Mouse (Mus musculus) lung, postnatal 0 days (tissue): Measurements from ENCODE around the gene Prpf40a. TPM values are rescaled to one million over a fixed set of nuclear protein-coding genes. Genes with fewer than 3 reads are reported as not detected.

Experiments used
- ATAC-seq: fragments of 200-750 bp; cut with Nextera tagmentation; 2 replicates; pipeline ENCODE4 v1.8.0; 2017; ENCODE audit warnings: moderate library complexity
- DNase-seq: peaks from one replicate; pipeline ENCODE4 v3.0.0-alpha.2; 2016; ENCODE audit warnings: low spot score
- H3K27ac ChIP-seq: fragments of 300-500 bp; sonication (generic); 2 replicates; pipeline ENCODE4 v1.5.1; 2014; ENCODE audit warnings: antibody characterized with exemption, mild to moderate bottlenecking, low read length, mixed read lengths
- H3K27me3 ChIP-seq: fragments of 300-500 bp; sonication (generic); replicated peaks from 2 replicates; pipeline ENCODE4 v1.6.1; 2014; ENCODE audit warnings: low read length, mixed read lengths; ENCODE audit not compliant: insufficient read depth
- H3K36me3 ChIP-seq: fragments of 300-500 bp; sonication (generic); 2 replicates; pipeline ENCODE4 v1.6.1; 2014; ENCODE audit warnings: low read length, mixed read lengths; ENCODE audit not compliant: insufficient read depth
- H3K4me1 ChIP-seq: fragments of 300-500 bp; sonication (generic); 2 replicates; pipeline ENCODE4 v1.6.1; 2014; ENCODE audit warnings: antibody characterized with exemption, low read depth, low read length, mixed read lengths; ENCODE audit not compliant: insufficient read depth
- H3K4me2 ChIP-seq: fragments of 300-500 bp; sonication (generic); replicated peaks from 2 replicates; pipeline ENCODE4 v1.6.1; 2014; ENCODE audit warnings: low read depth, mild to moderate bottlenecking, low read length, moderate library complexity, mixed read lengths
- H3K4me3 ChIP-seq: fragments of 300-500 bp; sonication (generic); 2 replicates; pipeline ENCODE4 v1.5.1; 2014; ENCODE audit warnings: low read depth, low read length
- H3K9ac ChIP-seq: fragments of 300-500 bp; sonication (generic); replicated peaks from 2 replicates; pipeline ENCODE4 v1.6.1; 2014; ENCODE audit warnings: low read depth, mild to moderate bottlenecking
- H3K9me3 ChIP-seq: fragments of 300-500 bp; sonication (generic); 2 replicates; pipeline ENCODE4 v1.6.1; 2016; ENCODE audit warnings: low read length, mixed read lengths
- CTCF ChIP-seq: IDR thresholded peaks from 2 replicates; pipeline ENCODE4 v1.5.1; 2016; ENCODE audit warnings: antibody characterized with exemption, mild to moderate bottlenecking
- EP300 ChIP-seq: IDR thresholded peaks from 2 replicates; pipeline ENCODE4 v1.6.1; 2016; ENCODE audit warnings: antibody characterized with exemption, mild to moderate bottlenecking, control low read depth
- WGBS: fragments of 180-500 bp; shearing (Covaris S2); extraction: QIAGEN DNeasy Blood & Tissue Kit; methylation state at CpG from one replicate; pipeline ENCODE4 v1.1.7; 2014; 5-methylcytosine and 5-hydroxymethylcytosine counted together
- polyA plus RNA-seq: library from polyadenylated mRNA; unstranded; fragments of >200 nt; fragmentation: Nextera tagmentation; extraction: Ambion mirVana; gene quantifications from 2 replicates; pipeline ENCODE4 v1.2.1, GENCODE M21; 2015

Gene Prpf40a
- 90.7 and 95.2 TPM in 2 replicates for polyA plus RNA-seq

DNA sequence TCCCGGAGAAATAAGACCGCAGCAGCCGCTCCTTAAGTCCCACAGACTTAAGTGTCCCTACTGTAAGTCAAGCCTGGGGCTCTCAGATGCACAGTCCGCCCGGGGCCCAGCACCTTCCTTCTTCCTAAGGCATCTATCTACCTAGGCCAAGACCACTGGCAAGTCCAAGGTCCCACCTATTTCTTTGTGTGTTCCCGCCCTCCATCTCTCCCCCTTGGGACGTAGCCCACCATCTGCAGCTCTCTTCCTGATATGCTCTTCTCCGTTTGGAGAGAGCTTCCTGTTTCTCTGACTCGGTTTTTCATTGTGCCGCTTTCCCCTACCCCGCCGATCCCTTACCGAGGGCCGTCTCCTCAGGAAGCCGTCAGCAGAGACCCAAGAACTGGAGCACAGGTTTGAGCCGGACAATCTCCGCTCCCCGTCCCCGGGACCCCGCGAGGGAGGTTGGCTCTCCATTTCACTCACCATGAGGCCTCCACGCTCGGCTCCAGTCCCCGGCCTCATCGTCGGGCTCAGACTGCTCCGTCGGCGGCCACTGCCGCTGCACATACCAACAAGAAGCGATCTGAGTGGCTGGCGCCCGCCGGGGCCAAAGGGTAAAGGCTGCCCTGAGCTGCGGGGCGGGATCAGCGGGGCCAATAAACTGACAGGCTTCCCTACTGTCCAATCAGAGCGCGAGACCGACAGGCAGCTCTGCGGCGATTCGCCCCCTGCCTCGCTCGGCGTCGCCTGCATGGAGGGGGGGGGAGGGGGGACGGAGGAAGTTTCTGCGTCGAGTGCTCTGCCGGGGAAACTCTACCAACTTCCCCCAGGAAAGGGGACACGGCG lies at the start of gene Prpf40a:
Gene Prpf40a, minus strand, starts transcription at position 601 of the 828 bp plus-strand sequence.
- Histone ChIP-seq H3K4me1 (no peaks in the 10 kb centered on the region; the same call in 1 of the 2 replicates), H3K9ac (peak within 1 kb of the TSS; percentile 88), H3K9me3 (no peaks in the 10 kb centered on the region), H3K27me3 (no peaks in the 10 kb centered on the region), H3K4me2 (peak within 1 kb of the TSS; percentile 80), H3K36me3 (no peaks in the 10 kb centered on the region), H3K4me3 (peak within 1 kb of the TSS; percentile 84), H3K27ac (peak within 1 kb of the TSS; percentile 98)
- ATAC-seq (peak; percentile 96), DNase-seq (peak; percentile 99)
- under 1% methylated on average over 40 of the region's 53 CpGs for WGBS
- TF ChIP-seq CTCF = no peak
- peak; percentile 58; the same call in 1 of the 2 replicates for TF ChIP-seq EP300

DNA sequence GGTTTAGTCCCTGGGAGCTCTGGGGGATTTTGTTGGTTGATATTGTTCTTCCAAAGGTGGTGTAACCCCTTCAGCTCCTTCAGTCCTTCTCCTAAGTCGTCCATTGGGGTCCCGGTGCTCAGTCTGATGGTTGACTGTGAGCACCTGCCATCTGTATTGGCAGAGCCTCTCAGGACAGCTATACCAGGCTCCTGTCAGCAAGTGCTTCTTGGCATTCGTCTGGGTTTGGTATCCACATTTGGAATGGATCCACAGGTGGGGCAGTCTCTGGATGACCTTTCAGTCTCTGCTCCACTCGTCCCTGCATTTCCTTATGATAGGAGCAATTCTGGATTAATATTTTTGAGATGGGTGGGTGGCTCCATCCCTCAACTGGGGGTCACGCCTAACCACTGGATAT lies 31.2 kb upstream of the Prpf40a start:
- 89% methylated on average over 5 of the region's 5 CpGs for WGBS

DNA sequence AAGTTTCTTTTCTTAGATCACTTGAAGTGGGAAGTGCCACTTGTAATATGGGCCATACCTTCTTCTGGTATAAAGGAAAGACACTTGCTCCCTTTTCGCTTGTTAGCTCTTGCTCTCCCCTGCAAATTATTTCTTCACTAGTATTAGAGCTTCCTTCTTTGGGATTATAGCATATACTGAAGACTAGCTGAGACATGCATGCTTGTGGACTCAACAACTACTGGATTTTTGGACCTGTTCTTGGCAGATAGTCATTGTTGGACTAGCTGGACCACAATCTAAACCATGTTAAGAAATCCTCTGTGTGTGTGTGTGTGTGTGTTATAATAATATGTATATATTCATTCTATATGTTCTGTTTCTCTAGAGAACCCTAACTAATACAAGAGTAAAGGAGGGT lies 22.4 kb upstream of the Prpf40a start:
- H3K4me2 ChIP-seq = no peak overlapping the region
- TF ChIP-seq CTCF = no peak
- no peak for TF ChIP-seq EP300
- no peaks in the 10 kb centered on the region for H3K27me3 ChIP-seq
- no peak overlapping the region for H3K27ac ChIP-seq
- no peaks in the 10 kb centered on the region for H3K9me3 ChIP-seq
- DNase-seq (no peak), ATAC-seq (no peak)
- no peak overlapping the region for H3K4me3 ChIP-seq
- no peak overlapping the region for H3K9ac ChIP-seq
- H3K36me3 ChIP-seq = peaks cover 7% of the 10 kb centered on the region; the same call in 1 of the 2 replicates
- WGBS = 94% methylated on average over 1 of the region's 1 CpGs
- H3K4me1 ChIP-seq = no peaks in the 10 kb centered on the region

More for the DNA sequence above, 31.2 kb upstream of the Prpf40a start:
- DNase-seq (no peak), ATAC-seq (no peak)
- Histone ChIP-seq H3K4me1 (no peaks in the 10 kb centered on the region), H3K36me3 (0 out of 2 replicates have a peak, but pooled peaks cover 4% of the 10 kb centered on the region), H3K9ac (no peak overlapping the region), H3K4me3 (no peak overlapping the region), H3K9me3 (no peaks in the 10 kb centered on the region), H3K27me3 (no peaks in the 10 kb centered on the region), H3K27ac (no peak overlapping the region), H3K4me2 (no peak overlapping the region)
- TF ChIP-seq EP300 = no peak
- TF ChIP-seq CTCF = no peak

DNA sequence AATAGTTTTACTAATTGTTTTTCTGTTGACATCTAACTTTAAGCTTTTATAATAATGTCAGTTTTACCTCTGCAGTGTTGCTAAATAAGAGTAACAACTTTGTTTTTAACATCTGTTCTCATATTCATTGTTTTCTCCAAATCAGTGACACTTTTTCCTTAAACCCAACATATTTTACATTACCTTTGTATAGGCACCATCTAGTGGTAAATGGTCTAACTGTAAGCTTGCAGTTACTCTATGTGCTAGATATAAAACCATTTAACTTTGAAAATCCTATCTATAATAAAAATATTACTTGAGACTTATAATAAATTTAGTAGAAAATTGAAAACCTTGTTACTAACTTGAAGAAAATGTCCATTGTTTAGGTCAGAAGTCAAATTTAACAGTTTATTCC lies 15.7 kb upstream of the Prpf40a start:
- Histone ChIP-seq H3K27ac (no peak overlapping the region), H3K4me3 (no peak overlapping the region), H3K27me3 (no peaks in the 10 kb centered on the region), H3K9me3 (no peaks in the 10 kb centered on the region), H3K36me3 (peaks cover 7% of the 10 kb centered on the region; the same call in 1 of the 2 replicates), H3K9ac (no peak overlapping the region), H3K4me2 (no peak overlapping the region), H3K4me1 (no peaks in the 10 kb centered on the region)
- no peak for ATAC-seq
- no peak for DNase-seq
- TF ChIP-seq EP300 (no peak), CTCF (peak; percentile 23; the same call in 1 of the 2 replicates)

DNA sequence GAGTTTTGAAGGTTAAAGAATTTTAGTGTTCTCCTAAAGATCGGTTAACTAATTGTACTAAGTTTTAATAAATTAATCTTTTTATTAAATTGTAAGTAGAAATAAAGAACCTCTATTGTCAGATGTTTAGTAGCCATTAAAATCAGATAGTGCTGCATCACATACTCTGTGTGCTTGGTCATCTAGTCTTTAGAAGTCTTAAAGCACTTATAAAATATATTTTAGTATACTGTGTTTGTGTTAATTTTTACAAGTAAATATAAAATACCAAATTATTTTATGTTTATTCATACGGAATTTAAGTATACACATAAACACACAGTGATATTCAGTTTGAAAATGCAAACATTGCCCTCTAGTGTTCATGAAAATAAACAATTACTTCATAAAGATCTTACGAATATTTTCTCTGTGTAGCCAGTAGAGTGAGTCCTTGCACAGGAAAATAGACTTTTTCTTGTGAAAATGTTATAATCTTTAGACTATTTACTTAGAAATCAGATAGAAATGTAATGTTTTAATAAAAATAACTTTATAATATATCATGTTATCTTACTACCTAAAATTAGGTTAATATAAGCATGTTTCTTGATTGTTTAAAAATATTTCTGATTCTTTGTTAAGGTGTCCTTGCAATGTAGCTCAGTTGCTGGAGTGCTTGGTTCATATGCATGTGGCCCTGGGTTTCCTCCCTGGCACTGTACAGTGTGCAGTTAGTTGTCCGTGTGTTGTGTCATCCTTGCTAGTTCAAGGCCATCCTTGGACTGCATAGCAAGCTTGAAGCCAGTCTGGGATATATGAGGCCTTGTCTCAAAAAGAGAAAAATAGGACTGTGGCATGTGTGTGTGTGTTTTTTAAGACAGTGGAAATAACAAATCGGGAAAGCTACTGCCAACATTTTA lies 13.5 kb upstream of the Prpf40a start:
- peak; percentile 80 for DNase-seq
- WGBS = 56% methylated on average over 5 of the region's 5 CpGs
- H3K4me3 ChIP-seq = no peak overlapping the region

More for the DNA sequence above, 13.5 kb upstream of the Prpf40a start:
- TF ChIP-seq EP300 (no peak), CTCF (peak; percentile 60)
- H3K27ac ChIP-seq = no peak overlapping the region
- H3K4me2 ChIP-seq = no peak overlapping the region
- H3K9me3 ChIP-seq = no peaks in the 10 kb centered on the region
- no peaks in the 10 kb centered on the region for H3K27me3 ChIP-seq
- ATAC-seq = no peak
- H3K36me3 ChIP-seq = no peaks in the 10 kb centered on the region
- H3K4me1 ChIP-seq = no peaks in the 10 kb centered on the region
- H3K9ac ChIP-seq = no peak overlapping the region
